Mouse (Mus musculus) CD4-positive, CD25-positive, alpha-beta regulatory T cell, adult 4 months (primary cell): Measurements from ENCODE around the gene Bnipl. TPM values are rescaled to one million over a fixed set of nuclear protein-coding genes. Genes with fewer than 3 reads are reported as not detected.

Experiments used
- ATAC-seq: one replicate; pipeline ENCODE4 v1.8.0; 2017
- polyA plus RNA-seq, 2 experiments: library from polyadenylated mRNA; unstranded; fragments of 100-300 nt; shearing (Covaris generic); gene quantifications; one replicate each; pipeline ENCODE4 v1.2.1; 2017

The Bnipl gene
- not detected for polyA plus RNA-seq

DNA sequence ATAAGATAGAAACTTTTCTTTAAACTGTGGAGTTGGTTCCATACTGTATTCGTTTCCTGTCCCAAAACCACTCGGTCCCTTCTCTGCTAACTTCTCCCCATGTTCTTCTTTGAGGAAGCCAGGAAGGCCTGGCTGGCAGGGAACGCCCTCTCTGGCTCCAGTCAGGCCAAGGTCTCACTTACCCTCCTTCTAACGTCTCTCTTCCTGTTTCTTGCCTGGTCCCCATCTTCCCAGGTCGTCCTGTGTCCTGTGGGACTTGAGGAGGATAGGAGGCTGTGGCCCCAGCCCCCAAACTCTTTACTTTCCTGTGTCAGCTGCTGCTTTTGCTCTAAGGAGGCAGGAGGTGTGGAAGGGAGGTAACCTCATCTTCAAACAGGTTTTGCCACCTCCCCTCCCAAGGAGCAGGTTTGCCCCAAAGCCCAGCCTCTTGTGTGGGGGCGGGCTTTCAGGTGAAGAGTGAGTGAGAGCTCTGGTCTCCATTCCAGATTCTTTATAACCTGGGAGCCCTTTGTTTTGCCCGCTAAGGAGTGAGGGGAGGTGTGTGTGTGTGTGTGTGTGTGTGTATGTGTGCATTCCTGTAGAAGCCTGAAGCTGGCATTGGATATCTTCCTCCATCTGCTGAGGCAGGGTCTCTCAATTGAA is at the start of gene Bnipl:
Gene Bnipl, minus strand, starts transcription at position 411 of the 642 bp plus-strand sequence.
- ATAC-seq: no peak

DNA sequence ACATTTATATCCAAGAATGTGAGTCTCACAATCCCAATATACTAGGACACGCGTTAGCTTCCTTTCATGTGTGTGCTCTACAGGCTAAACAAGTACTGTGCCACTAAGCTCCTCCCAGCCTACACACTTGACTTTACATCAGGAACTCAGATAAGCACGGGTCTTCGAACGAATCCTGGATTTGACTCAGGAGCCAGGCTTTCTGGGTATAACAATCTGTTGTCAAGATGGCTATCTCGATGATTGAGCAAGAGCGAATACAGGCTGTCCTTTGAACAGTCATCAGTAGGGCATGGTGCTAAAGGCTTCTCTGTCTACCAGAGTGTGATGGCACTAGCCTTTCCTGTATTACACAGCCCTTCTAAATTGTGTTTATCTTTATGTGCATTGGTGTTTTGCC is 47.0 kb upstream of the Bnipl start:
- ATAC-seq: no peak

DNA sequence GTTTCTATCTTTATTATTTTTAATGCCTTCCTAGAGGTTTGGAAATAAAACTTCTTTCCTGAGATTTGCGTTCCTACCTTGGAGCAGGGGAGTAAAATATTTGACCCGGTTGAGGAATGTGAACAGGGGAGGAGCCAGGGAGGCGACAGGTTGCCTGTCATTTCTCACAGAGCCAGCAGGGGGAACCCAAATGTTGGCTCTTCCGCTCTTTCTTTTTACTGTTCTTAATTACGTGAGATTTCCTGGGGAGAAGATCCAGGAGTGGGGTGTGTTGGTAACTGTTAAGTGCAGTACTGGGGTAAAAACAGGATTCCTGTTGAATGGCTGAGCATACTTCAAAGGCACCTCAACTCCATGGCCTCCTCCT is 45.1 kb upstream of the Bnipl start:
- peak; percentile 83 for ATAC-seq

DNA sequence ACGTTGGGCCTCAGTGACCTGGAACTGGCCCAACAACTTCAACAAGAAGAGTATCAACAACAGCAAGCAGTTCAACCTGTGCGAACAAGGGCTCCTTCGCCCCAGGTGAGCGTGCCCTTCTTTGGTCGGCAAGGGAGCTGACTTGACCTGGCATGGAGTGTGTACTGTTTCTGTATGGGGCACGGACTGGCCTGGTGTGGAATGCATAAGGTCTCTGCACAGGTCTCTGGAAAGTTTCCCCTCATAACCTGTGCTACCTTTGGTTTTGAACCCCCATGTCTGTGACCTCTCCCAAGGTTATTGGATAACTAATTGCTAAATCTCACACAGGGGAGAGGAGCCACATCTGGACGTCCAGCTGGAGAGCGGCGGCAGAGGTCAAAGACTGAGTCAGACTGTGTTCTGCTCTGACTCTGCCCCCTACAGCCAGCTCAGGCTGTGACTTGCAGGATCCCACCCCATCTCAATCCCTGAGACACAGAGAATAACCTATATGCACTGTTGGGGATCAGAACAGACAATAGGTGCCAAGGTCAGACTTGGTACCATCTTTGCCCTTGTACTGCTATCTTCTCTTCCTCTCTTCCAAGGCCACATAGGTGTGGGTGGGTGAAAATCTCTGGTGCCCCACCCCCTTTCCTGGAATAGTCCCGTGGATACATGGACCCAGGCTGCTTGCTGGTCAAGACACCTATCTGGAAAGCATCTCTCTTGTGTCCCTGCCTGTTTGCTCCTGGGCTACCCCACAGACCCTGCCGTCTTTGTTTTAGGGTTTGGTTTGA is 44.5 kb upstream of the Bnipl start:
- no peak for ATAC-seq

DNA sequence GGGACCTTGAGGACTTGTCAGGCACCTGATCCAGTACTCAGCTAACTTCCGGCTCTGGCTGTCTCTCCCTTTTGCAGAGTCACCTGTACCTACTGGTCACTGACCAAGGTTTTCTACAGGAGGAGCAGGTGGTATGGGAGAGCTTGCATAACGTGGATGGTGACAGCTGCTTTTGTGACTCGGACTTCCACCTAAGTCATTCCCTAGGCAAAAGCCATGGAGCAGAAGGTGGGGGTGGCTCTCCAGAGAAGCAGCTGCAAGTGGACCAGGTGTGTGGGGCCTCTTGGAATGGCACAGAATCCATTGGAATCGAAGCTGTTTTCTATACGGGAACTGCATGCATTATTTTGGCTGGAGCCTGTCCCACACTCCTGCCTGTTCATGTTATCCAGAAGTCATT is 43.7 kb upstream of the Bnipl start:
- no peak for ATAC-seq

DNA sequence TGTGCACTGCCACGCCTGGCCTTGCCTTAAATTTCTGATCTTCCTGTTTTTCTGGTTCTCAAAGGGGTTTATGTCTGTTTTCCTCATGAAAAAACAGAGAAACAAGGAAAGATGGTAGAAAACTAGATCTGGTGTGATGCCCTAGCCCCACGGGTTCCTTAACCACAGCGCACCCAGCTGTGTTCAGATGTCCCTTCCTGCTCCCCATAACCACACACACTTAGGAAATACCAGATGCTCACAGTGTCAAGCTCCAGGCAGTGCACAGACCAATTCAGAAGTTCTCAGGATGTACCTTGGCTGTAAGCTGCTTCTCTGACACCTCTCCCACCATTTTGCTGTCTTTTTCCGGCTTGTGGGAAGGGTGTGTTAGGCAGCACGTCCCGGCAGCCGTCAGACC is 43.3 kb upstream of the Bnipl start:
- no peak for ATAC-seq

DNA sequence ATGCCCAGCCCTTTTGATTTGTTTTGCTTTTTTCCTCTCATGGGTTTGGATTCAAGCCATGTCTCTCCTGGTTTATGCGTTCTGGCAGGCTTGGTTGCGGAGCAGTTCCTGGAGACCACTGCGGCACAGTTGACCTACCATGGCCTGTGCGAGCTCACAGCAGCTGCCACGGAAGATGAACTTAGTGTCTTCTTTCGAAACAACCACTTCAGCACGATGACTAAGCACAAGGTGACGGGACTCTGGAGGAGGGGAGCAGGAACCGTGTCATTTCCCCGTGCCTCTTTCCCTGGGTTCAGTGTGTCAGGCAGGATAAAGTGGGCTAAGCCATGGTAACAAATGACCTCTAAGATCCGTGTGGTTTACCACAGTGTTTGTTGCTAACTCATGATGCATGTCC is 42.5 kb upstream of the Bnipl start:
- no peak for ATAC-seq

DNA sequence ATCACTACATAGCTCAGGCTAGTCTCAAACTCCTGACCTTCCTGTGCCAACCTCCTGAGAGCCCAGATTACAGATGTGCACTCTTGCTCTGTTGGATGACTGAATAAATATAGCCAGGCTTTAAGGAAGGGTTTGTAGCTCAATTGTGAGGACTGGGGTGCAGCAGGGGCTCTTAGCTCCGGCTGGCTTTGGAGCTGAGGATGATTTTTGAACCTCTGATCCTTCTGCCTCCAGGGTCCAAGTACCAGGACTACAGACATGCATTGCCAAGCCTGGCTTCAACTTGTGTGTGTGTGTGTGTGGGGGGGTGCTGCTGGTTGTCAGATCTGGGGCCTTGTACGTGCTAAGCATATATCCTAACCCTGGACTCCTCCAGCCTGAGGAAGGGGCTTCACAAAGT is 41.9 kb upstream of the Bnipl start:
- ATAC-seq: no peak

DNA sequence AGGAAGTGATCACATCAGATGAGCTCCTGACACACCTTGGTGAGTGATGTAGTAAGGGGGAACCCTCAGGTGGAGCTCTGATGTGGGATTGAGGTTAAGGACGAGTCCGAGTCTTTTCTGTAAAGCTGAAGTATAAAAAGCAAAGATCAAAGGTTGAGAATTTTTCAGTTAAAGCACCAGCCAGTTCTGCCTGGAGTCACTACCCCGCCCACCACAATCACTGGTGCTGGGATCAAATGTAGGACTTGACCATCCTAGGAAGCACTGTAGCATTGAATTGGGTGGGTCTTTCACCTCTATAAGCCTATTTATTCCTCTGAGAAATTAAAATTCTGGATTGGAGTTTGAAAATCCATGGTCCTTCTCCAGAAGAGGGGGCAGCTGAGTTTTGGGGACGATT is 40.0 kb upstream of the Bnipl start:
- ATAC-seq: no peak

DNA sequence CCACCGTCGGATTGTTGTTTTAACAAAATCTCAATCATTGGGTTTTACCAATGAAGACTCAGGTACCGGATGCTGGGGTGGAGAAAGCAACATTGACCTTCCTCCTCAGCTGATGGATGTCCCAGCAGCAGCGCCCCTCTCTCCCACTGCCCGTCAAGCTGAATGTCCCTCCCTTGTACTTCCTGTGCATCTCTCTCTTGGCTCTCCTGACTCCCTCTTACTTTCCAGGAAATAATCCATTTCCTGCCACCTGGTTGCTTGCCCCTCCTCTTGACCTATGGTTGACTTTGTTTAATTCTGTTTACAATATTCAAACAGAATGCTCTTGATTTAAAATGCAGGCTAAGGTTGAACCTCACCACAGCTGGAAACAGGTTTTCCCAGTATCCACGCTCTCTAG is 39.2 kb upstream of the Bnipl start:
- no peak for ATAC-seq

DNA sequence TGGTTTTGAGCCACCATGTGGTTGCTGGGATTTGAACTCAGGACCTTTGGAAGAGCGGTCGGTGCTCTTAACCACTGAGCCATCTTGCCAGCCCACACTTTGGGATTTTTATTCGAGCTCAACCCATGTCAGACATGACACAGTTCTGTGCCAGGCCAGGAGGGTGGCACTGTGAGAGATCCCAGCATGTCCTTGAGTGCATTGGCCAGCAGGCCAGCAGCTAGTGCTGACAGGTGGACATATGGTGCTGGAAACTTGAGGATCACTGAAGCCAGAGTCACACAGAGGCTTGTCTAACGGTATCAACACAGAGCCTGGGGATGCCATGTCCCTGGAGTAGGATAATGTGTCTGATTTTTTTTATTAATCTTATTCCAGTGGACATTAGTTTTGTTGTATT is 38.4 kb upstream of the Bnipl start:
- no peak for ATAC-seq

DNA sequence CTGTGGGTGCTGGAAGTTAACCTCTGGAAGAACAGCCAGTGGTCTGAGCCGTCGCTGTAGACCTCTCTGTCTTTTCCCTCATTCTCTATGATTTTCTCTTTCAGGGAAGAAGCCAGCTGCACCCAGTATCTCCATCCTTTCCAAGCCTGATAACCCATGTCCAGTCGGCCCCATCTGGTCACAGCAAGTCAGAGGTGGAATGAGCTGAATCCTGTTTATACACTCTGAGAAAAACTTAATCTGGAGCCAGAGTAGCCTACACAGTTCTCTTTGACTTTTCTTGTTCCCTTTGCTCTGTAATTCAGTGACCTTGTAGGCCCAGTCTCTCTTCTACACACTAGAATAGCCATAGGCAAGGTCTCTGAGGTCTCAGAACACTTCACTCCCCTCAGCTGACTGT is 36.5 kb upstream of the Bnipl start:
- ATAC-seq: no peak

DNA sequence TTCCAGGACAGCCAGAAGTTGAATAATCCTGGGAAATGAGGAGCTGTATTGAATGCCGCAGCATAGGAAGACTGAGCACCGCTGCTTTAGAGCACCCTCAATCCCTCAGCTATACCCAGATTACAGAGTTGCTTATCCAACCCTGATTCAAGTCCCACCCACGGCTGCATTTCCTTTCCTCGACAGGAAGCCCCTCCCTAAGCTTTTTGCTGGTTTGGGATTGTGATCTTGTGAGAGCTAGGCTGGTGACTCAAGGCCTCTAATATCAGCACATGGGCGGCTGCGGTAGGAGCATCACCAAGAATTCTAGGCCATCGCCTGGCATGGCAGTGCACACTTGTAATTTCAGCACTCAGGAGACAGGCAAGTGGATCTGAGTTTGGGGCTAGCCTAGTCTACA is 35.5 kb upstream of the Bnipl start:
- no peak for ATAC-seq

DNA sequence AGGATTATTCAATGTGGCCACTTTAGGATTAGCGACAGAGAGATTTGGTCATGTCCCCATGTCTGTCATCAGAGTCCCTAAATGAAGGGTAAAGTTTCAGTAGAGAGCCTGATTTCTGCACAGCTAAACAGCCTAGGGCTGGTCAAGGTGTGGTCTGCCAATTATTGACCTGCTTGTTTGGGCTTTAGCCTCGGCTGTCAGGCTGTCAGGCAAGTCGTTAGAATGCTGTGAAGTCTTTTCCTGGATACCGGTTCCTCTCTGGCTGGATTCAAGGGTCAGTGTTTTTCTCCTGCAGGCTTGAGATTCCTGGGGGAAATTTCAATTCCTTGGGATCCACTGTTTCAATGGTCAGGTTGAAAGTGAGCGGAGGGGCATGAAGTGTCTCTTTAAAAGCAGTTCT is 35.0 kb upstream of the Bnipl start:
- no peak for ATAC-seq

DNA sequence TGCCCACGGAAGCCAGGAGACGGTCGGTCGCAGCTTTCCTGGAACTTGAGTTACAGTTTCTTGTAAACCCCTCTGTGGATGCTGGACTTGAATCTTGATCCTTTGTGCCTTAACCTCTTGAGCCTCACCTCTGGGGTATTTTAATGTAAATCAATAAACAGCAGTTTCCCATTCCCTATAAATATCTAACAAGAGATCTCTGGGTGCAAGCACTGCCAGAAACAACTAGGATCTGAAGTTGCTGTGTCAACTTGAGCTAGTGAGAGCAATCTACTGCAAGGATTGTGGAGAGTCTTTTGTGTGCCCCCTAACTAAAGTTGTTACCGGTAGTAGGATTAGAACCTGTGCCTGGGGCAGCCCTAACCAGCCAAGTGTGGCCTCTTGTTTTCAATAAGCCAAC is 34.4 kb upstream of the Bnipl start:
- no peak for ATAC-seq

DNA sequence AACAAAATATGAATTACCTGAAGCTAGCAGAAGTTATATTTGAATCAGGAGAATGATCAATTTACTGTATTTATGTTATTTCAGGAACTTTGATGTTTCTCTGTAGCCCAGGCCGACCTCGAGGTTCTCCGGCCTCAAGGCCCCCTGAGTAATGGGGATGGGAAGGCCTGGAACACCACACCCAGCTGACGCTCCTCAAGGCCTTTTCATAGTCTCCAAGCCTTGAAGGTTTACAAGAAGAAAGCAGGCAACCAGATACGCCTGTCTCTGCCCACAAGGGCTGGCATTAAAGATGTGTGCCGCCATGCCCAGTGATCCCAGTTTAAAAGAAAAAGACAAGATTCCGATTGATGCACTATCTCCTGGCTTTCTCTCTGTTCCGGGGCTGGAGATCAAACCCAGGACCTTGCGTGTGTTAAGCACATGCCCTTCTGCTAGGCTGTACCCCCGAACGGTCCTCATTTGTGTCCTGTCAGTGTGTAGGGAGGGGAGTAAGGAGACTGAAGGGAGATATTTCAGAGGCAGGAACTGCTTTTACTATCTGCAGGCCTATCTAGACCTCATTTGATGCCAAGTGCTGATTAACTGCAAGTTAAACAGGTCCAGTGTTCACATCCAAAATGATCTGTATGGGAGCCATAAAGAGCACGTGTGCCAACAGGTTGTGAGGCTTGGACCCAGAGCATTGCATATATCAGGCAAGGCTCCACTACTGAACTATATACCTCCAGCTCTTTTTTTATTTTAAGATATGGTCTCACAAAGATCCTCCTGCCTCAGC is 33.7 kb upstream of the Bnipl start:
- ATAC-seq: no peak

DNA sequence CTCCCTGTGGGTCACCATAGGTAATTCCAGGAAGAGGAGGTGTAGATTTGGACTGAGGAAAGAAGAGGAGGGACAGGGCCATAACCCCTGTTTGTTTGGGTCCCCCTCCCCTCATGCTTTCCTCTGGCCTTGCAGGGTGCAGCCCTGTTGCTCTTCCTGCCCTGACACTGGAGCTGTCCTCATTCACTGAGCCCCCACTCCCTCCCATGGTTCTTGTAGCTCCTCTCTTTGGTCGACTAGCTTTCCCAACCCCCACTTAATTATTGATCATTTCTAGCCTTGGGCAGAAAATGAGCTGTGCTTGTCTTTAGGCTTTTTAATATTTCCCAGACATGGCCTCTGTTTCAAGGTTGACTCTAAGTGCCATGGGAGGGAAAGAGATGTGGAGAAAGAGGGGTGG is 33.1 kb upstream of the Bnipl start:
- ATAC-seq: no peak

DNA sequence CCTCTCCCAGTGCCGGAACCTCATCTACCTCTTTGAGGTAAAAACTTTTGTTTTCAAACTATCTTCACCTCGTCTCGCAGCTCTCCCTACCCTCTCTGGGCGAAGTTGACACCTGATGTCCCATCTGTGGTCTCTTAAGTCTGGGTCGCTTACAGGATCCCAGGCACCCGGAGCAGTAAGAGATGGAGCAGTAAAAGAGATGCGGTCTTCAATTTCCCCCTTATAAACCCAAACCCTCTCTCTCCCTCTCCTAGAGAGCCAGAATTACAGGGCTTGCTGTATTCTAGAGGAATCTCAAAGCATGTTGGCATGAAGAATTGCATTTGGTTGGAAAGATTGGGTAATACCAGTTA is 32.6 kb upstream of the Bnipl start:
- ATAC-seq: no peak

DNA sequence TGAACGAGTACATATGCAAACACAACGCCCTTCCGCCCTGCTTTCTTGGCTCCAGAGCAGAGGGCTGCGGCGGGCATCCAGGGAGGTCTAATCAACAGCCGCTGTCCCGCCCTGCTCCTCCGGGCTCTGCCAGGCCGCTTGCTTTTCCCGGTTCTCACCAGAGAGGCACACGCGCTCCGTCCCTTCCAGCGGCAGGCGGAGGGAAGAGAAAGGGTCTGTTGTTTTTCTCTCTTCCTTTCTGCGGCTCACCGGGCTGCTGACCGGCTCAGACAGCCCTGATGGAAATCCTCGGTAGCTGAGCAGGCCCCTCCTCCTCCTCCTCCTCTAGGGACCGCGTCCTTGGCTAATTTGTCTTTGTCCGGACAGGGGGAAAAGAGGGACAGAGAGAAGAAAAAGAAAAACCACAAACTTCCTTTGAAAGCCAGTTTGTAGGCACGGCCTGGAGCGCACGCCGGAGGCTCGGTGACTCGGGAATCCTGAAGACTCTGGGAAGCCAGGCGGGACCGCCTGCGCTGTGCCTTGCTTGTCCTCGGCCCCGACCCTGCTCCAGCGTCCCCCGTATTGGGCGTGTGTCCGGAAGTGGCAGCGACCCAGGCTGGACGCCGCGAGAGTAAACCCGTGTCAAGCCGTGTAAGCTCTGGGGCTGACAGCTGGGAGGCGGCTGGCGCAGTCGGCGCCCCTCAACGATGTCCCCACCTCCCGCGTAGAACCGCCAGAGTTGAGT is 32.0 kb upstream of the Bnipl start:
- ATAC-seq: peak; percentile 27

DNA sequence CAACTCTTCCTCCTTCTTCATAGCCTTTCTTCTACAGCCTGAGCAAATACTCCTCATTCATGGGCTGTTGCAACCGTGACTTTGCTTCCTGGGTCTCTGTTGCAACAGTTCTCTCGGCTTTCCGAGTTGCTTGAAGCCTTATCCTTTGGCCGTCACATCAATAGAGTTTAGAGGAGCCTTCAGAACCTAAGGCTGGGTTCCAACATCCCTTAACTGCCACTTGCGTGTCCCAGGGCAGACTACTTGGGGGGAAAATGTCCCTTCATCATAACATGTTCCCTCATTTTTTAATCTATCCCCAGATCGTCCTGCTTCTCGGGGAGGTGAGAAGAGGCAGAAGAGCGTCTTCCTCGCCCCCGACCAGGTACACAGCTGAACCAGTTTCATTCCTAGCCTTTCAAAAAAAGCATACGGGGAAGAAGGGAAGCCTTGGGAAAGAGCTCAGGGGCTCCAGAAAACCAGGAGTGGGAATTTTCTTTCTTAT is 31.4 kb upstream of the Bnipl start:
- ATAC-seq: no peak

DNA sequence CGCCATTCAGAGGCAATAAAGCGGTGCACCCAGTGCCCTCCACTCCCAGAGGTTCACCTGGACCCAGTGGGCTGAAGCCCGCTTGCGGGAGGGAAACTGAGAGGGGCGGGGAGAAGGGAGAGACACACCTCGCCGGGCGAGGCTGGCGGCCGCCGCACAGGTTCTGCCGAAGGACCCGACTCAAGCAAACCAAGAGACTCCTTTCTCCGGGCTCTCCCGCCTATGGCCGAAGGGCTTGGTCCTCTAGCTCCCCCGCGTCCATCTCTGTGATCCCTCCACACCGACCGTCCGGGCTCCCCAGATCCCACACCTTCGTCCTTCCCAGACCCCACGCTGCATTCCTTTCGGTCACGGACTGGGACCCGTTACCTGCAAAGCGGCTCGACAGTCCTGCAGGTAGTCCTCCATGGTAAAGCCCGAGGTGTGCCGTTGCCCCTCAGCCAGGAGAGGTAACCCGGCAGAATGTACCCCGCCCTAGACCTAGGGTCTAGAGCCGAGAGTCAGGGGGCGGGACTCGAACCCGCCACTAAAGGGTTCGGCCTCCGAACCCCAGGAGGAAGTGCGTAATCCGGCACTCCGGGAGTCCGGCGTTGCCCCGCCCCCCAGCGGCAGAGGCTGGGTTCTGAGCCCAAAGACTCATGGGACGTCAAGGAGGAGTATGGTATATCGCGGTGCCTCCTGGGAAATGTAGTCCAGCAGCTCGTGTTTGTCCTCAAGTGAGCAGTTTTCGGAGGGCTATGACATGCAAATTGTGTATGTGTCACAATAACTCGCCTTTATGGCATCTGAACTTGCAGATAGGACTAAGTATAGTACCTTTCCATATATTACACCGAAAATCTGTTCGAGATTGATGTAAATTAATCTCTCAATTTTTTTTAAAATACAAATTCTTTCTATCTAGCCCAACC is 30.5 kb upstream of the Bnipl start, which contains the start of the genes Mindy1 and Prune1:
Gene Mindy1, plus strand, starts transcription at position 130 of the 911 bp plus-strand sequence.
Gene Prune1, minus strand, starts transcription at position 861 of the 911 bp plus-strand sequence.
- ATAC-seq: peak; percentile 95

DNA sequence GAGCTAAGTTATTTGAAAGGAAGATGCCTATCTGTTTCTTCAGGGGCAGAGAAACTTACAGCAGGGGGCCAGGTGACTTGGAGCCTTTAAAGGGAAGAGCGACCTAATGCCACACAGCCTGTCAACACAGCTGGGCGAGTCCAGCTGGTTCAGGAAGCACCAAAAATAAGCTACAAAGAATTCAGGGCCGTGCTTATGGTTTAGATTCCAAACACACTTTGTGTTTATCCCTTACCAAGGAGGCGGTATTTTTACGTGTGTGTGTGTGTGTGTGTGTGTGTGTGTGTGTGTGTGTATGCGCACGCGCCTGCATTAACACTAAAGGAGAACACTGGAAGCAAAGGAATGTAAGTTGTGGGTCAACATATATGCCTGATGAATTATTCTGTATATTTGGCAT is 29.8 kb upstream of the Bnipl start:
- ATAC-seq: no peak
